Mouse (Mus musculus) bone marrow, adult 2 months (tissue): ENCODE data around the gene Cpe. TPM values are rescaled to one million over a fixed set of nuclear protein-coding genes. Genes with fewer than 3 reads are reported as not detected.
"Not testable (repeated sequence)": the region's sequence is repeated elsewhere in the genome, so short reads cannot be mapped to it uniquely, and the experiment has no call there.

ENCODE experiments used
- H3K27ac ChIP-seq: fragments of 200-500 bp; 2 replicates; pipeline ENCODE4 v1.5.1; 2012; ENCODE audit warnings: low read depth, mild to moderate bottlenecking, control low read depth, inconsistent platforms, low read length; ENCODE audit not compliant: control insufficient read depth, poor library complexity, insufficient read depth
- H3K4me1 ChIP-seq: fragments of 200-500 bp; 2 replicates; pipeline ENCODE4 v1.6.1; 2011; ENCODE audit warnings: low read length; ENCODE audit not compliant: control insufficient read depth, insufficient read depth
- H3K4me3 ChIP-seq: fragments of 200-500 bp; replicated peaks from 2 replicates; pipeline ENCODE3; 2011; ENCODE audit warnings: mild to moderate bottlenecking, low read depth, low read length, control low read depth; ENCODE audit not compliant: control insufficient read depth
- CTCF ChIP-seq: fragments of 200-500 bp; IDR thresholded peaks from 2 replicates; pipeline ENCODE4 v1.5.1; 2011; ENCODE audit warnings: low read length, control low read depth; ENCODE audit not compliant: control insufficient read depth, insufficient read depth
- POLR2A ChIP-seq: fragments of 200-500 bp; IDR thresholded peaks from 2 replicates; pipeline ENCODE4 v1.6.1; 2011; ENCODE audit warnings: low read depth, mild to moderate bottlenecking, control low read depth, low read length, borderline replicate concordance; ENCODE audit not compliant: control insufficient read depth
- WGBS: fragments of 180-500 bp; shearing (Covaris S2); methylation state at CpG from one replicate; pipeline ENCODE4 v1.1.7; 2018; 5-methylcytosine and 5-hydroxymethylcytosine counted together
- polyA plus RNA-seq: library from polyadenylated mRNA; stranded (reverse); fragments of >200 nt; gene quantifications from 2 replicates; pipeline ENCODE4 v1.2.4, GENCODE M21; 2011; ENCODE audit warnings: low replicate concordance; ENCODE audit not compliant: missing spikeins, insufficient read depth, insufficient read length

The Cpe gene
- polyA plus RNA-seq, 1 experiment: 6.2 TPM

DNA sequence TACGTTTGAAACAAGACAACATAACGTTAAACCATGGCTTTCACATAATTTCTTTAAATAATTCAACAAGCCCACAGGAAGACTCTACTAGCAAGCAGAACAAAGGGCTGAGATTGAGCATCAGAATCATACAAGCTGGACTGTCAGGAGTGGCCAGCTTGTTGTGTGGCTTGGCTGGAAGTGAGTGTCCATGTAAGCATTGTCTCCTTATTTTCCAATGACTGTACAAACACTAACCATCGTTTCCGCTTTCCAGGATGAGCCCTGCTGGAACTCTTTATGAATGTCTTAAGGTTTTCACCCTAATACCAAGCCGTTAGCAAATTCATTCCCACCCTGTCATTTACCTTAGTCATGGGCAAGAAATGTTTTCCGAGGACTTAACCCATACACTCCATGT, 2.0 kb downstream of the Cpe start:
- no peak overlapping the region for H3K4me3 ChIP-seq
- H3K4me1 ChIP-seq: no peaks in the 10 kb centered on the region
- no peak overlapping the region for H3K27ac ChIP-seq
- no peak for TF ChIP-seq POLR2A
- TF ChIP-seq CTCF: no peak
- WGBS: 79% methylated on average over 6 of the region's 6 CpGs

DNA sequence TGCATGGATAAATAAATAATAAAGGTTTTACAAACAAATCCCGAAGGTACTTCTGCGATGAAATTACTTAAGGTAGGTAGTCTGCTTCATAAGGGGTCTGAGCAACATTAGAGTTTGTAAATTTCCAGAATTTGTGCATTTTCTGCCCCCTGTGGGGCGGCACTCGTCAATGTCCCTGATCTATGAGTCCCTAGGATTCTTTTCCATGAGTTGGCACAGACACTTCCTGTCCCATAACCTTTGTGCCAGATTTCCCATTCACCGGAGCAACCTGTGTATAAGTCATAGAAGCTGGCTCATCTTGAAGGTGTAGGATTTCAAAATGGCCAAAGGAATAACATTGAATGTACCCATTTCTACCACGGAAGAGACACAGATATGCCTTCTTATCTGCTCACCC, 2.5 kb downstream of the Cpe start:
- TF ChIP-seq POLR2A (no peak), CTCF (no peak)
- WGBS: 81% methylated on average over 6 of the region's 6 CpGs
- no peaks in the 10 kb centered on the region for H3K4me1 ChIP-seq

GRCm38 (mm10) chr8:64688741-64689140, 4.1 kb downstream of the Cpe start:
- WGBS: 78% methylated on average over 4 of the region's 4 CpGs
- TF ChIP-seq POLR2A (no peak), CTCF (no peak)
- no peak overlapping the region for H3K4me3 ChIP-seq

More for the DNA sequence above, 2.5 kb downstream of the Cpe start:
- Histone ChIP-seq H3K27ac (no peak overlapping the region), H3K4me3 (no peak overlapping the region)

DNA sequence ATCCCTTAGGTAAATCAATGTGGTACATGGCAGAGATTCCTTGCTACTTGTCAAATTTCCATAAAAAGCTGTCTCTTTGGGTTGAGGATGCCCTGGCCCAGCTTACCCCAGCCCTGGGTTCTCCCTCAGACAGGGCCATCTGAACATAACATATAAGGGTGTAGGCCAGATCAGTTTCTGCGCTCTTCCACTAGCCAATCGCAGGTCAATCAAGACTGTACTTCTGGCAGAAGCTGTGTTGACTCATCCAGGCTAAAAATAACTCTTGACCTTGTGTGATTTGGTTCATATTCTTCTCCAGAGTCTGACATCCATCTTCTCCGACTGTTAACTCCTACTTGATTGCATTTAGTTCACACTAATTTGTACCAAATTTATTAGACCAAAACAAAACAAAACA, 4.7 kb downstream of the Cpe start:
- TF ChIP-seq POLR2A: no peak
- no peak for TF ChIP-seq CTCF
- Histone ChIP-seq H3K4me1 (no peaks in the 10 kb centered on the region), H3K4me3 (no peak overlapping the region), H3K27ac (no peak overlapping the region)
- WGBS: 75% methylated on average over 3 of the region's 3 CpGs

More at GRCm38 (mm10) chr8:64688741-64689140, 4.1 kb downstream of the Cpe start:
- Histone ChIP-seq H3K4me1 (no peaks in the 10 kb centered on the region), H3K27ac (no peak overlapping the region)

- Histone ChIP-seq H3K27ac (no peak overlapping the region), H3K4me3 (no peak overlapping the region), H3K4me1 (no peaks in the 10 kb centered on the region)
- no peak for TF ChIP-seq POLR2A
- no peak for TF ChIP-seq CTCF
- WGBS: 83% methylated on average over 3 of the region's 3 CpGs
Measured at GRCm38 (mm10) chr8:64682501-64682900, 10.4 kb downstream of the Cpe start.

DNA sequence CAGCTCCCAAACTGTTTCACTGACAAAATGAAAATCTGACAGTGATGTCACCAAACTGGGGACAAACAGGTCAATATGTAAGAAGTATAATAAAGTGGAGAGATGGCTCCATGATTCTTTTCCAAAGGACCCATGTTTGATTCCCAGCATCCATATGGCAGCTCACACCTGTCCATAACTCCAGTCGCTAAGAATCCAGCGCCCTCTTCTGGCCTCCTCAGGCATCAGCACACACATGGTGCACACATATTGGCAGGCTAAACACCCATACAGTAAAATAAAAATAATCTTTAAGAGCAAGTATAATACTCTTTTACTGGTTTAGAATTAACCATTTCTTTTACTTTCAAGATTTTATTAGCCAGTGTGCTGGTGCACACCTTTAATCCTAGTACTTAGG, 16.5 kb downstream of the Cpe start:
- Histone ChIP-seq H3K4me1 (no peaks in the 10 kb centered on the region), H3K4me3 (no peak overlapping the region), H3K27ac (no peak overlapping the region)
- 70% methylated on average over 2 of the region's 2 CpGs for WGBS
- no peak for TF ChIP-seq POLR2A
- TF ChIP-seq CTCF: no peak

DNA sequence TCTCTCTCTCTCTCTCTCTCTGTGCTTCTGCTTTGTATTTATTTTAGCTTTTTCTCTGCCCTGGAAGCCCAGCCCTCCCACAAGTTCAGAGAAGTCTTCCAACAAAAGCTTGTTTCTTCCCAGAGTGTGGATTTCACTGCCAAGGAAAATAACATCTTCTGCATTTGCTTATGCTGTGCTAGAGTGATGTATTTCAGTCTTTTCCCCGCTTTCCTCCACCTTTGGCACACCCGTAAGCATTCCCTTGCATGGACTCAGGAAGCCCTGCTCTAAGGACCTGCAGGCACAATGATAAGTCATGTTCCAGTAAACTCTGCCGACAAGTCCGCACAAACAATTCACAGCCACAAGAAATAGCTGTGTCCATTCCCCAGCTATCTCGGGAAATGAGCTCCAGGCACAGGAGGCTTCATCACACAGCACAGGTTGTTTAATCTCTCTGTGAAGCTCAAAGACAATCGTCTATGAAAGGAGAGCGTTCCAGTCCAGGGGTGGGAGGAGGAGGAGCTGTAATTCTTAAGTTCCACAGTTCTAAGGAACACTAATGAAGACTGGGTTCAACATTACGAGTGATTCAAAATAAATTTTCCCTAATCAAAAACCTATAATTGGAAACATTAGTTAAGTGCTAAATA, 17.8 kb downstream of the Cpe start:
- TF ChIP-seq POLR2A (no peak), CTCF (no peak)
- Histone ChIP-seq H3K4me1 (no peaks in the 10 kb centered on the region), H3K27ac (no peak overlapping the region), H3K4me3 (no peak overlapping the region)
- WGBS: 76% methylated on average over 8 of the region's 8 CpGs

DNA sequence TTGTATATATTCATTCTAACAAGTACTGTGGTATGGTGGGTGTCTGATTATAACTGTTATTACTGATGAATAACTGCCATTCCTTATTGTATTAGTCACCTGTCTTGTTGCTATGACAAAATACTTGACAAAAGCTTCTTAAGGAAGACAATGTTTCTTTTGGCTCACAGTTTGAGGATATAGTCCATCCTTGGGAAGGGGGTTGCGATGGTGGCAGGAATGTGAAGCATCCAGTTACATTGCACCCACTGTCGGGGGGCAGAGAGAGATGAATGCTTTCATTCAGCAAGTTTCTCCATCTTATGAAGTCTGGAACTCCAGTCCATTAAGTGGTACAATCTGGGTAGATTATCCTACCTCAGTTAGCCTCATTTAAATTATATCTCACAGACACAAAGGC, 19.9 kb downstream of the Cpe start:
- WGBS: 79% methylated on average over 2 of the region's 2 CpGs

DNA sequence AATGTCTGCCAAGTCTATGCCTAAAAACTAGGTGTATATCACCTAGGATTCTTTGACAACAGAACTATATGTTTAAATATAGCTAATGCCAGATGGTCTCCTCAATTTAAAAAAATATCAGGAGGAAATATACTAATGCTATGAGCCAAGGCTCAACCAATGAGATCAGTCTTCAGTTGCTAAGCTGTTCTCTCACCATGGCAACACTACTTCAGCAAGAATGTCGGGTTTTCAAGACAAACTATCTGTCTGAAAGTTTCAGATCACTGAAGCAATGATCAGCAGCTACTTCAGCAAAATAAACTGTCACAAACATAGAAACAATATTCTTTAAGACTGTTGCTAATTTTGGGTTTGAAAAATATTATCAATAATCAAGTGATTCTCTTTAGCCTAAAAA, 20.9 kb downstream of the Cpe start:
- no peak overlapping the region for H3K27ac ChIP-seq
- H3K4me1 ChIP-seq: no peaks in the 10 kb centered on the region
- no peak overlapping the region for H3K4me3 ChIP-seq
- WGBS: 41% methylated on average over 1 of the region's 1 CpGs
- TF ChIP-seq POLR2A: no peak
- no peak for TF ChIP-seq CTCF

More for the DNA sequence above, 19.9 kb downstream of the Cpe start:
- TF ChIP-seq POLR2A (no peak), CTCF (no peak)
- Histone ChIP-seq H3K27ac (no peak overlapping the region), H3K4me3 (no peak overlapping the region), H3K4me1 (no peaks in the 10 kb centered on the region)

- WGBS: 75% methylated on average over 13 of the region's 13 CpGs
- not testable (repeated sequence) for H3K27ac ChIP-seq, H3K4me3 ChIP-seq, H3K4me1 ChIP-seq
Measured at GRCm38 (mm10) chr8:64666305-64666704, 26.5 kb downstream of the Cpe start.
